Mouse (Mus musculus): ENCODE measurements around the gene Cideb.

DNA sequence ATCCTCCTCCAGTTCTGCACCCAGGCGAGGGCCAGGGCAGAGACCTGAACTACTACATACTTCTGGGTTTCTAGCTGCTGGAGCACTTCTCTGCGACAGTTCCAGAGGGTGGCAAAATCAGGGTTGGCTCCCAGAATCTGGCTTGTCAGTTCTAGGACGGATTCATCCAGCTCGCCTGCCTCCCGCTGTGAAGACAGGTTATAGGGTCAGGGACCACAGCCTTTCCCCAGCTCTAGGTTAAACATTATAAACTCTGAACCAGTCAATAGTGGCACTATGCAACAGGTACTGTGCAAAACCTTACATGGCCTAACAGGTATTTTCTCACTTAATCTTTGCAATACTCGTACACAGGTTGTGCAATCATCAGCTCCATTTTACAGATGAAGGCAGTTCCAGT lies 37.2 kb downstream of the Cideb start:
- no peak for TF ChIP-seq JUND (conservative IDR thresholded peaks at IDR 0.05; ENCODE audit: low read depth, low read length)
- no peak for TF ChIP-seq POLR2A (IDR thresholded peaks at IDR 0.05; ENCODE audit: low read depth, low read length)
- TF ChIP-seq CTCF (conservative IDR thresholded peaks at IDR 0.05 in 1 of 2, IDR thresholded peaks at IDR 0.05 in 1 of 2; ENCODE audit: low read depth in 2 of 2, low read length in 2 of 2): no peak
- TF ChIP-seq RCOR1 (conservative IDR thresholded peaks at IDR 0.05; ENCODE audit: low read depth, low read length): no peak
- TF ChIP-seq USF2 (conservative IDR thresholded peaks at IDR 0.05; ENCODE audit: low read depth, low read length): no peak
- TF ChIP-seq GABPA (IDR thresholded peaks at IDR 0.05; ENCODE audit: insufficient replicate concordance, low read depth, low read length): no peak
